Mouse (Mus musculus): ENCODE measurements at regions not wholly inside any gene's neighbourhood (a gene's known extent, or its start where the extent isn't known, plus 50 kb on each side); places are given as distances from the start of the nearest gene placed in this dataset.
"Not testable (repeated sequence)": the region's sequence is repeated elsewhere in the genome, so short reads cannot be mapped to it uniquely, and the experiment has no call there.

DNA sequence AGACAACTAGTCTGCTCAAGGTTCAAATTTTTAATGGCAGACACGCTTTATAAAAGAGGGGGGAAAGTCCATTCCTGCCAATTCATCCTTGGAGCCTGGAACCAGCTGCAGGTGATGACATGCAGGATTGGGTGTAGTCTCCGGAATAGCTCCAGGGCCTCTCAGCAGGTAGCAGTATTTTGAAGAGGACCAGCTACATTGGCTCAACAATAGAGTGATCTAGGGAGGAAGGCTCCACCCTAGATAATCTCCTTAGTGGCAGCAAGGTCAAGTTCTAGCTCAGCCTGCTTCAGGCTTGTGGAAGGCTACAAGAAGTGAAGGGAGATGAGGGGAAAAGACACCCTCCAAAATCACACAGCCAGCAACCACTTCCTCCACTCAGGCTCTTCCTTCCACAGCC is 1405.1 kb downstream of the 4930444P10Rik start:
- peaks cover 34% of the 10 kb centered on the region for H3K9me3 ChIP-seq (ENCODE audit: low read length)
- not testable (repeated sequence) for H3K36me3 ChIP-seq (ENCODE audit: insufficient read depth, low read length); H3K4me1 ChIP-seq (replicated peaks; ENCODE audit: low read depth, low read length); H3K27me3 ChIP-seq (ENCODE audit: insufficient read depth, low read length); H3K4me3 ChIP-seq (replicated peaks; ENCODE audit: low read length)

DNA sequence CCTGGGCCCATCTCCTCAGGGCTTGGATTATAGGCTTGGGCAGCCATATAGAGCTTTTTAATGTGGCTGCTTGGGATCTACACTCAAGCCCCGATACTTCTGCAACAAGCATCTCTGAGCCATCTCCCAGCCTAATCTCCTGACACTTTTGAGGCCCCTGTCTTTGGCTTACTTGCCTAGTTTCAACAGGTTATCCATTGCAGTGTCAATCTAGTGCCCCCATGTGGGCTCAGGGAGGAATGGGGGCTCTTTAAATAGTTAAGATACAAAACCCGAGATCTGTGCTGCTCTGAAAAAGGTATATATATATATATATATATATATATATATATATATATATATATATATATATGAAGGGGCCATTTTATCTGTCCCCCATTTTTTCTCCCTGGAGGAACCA is 1407.0 kb downstream of the 4930444P10Rik start:
- peaks cover 34% of the 10 kb centered on the region for H3K9me3 ChIP-seq (ENCODE audit: low read length)
- H3K36me3 ChIP-seq (ENCODE audit: insufficient read depth, low read length): 0 out of 2 replicates have a peak, but pooled peaks cover 6% of the 10 kb centered on the region
- H3K27me3 ChIP-seq (ENCODE audit: insufficient read depth, low read length): no peaks in the 10 kb centered on the region
- H3K4me1 ChIP-seq (replicated peaks; ENCODE audit: low read depth, low read length): no peaks in the 10 kb centered on the region
- no peak overlapping the region for H3K4me3 ChIP-seq (replicated peaks; ENCODE audit: low read length)
- TF ChIP-seq NANOG (IDR thresholded peaks at IDR 0.05; ENCODE audit: borderline replicate concordance, low read length): no peak
- TF ChIP-seq CTCF (conservative IDR thresholded peaks at IDR 0.05; ENCODE audit: low read length): 0 out of 2 replicates have a peak, but pooled peaks have one; percentile 16

DNA sequence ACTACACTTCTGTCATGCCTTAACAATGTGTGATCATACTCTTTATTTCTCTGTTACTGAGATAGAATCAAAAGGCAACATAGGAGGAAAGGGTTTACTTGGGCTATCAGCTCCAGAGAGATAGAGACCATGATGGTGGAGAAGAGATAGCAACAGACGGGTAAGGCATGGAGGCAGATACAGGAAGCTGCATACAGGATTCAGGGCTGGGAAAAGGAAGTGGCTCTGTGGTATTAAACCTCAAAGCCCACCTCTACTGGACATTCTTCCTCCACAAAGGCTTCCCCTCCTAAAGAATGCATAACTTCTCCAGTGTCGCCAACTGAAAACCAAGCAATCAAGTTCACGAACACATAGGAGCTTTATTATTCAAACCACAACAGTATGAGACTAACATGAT is 1412.7 kb downstream of the 4930444P10Rik start:
- no peaks in the 10 kb centered on the region for H3K27me3 ChIP-seq (ENCODE audit: insufficient read depth, low read length)
- H3K4me3 ChIP-seq (replicated peaks; ENCODE audit: low read length): no peak overlapping the region
- TF ChIP-seq NANOG (IDR thresholded peaks at IDR 0.05; ENCODE audit: borderline replicate concordance, low read length) (no peak), CTCF (conservative IDR thresholded peaks at IDR 0.05; ENCODE audit: low read length) (no peak), POU5F1 (IDR thresholded peaks at IDR 0.05; ENCODE audit: borderline replicate concordance, low read length) (no peak)
- H3K4me1 ChIP-seq (replicated peaks; ENCODE audit: low read depth, low read length): no peaks in the 10 kb centered on the region
- no peaks in the 10 kb centered on the region for H3K36me3 ChIP-seq (ENCODE audit: insufficient read depth, low read length)
- H3K9me3 ChIP-seq (ENCODE audit: low read length): no peaks in the 10 kb centered on the region

DNA sequence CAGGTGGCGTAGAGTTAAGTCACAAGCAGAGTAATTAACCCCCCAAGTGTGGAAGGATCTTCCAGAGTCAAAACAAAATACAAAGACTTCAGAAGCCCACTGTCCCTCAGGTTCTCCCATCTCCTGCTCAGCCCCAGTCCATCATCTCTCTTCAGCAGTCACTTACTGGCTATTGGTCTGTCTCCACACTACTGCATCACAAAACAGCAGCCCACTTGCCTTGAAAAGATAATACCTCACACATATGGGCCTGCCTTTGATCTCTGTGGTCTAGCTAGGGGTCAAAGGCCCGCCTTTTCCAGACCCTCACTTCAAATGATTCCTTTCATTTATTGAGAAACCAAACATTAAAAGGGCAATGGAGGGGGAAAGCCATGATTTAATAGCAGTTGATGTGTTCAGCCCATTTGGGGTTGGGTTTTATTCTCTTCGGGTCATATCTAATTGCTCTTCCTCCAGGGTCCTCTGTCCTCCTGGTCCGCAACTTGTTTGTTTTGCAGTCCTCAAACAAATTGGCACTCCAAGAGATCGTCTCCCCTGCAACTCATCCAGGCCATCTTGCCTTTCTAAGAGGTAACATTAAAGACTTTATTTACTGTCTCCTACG is 1420.6 kb downstream of the 4930444P10Rik start:
- Histone ChIP-seq H3K27me3 (ENCODE audit: insufficient read depth, low read length) (no peaks in the 10 kb centered on the region), H3K4me3 (replicated peaks; ENCODE audit: low read length) (no peak overlapping the region), H3K36me3 (ENCODE audit: insufficient read depth, low read length) (no peaks in the 10 kb centered on the region), H3K4me1 (replicated peaks; ENCODE audit: low read depth, low read length) (no peaks in the 10 kb centered on the region), H3K9me3 (ENCODE audit: low read length) (no peaks in the 10 kb centered on the region)
- TF ChIP-seq CTCF (conservative IDR thresholded peaks at IDR 0.05; ENCODE audit: low read length) (no peak), NANOG (IDR thresholded peaks at IDR 0.05; ENCODE audit: borderline replicate concordance, low read length) (no peak), POU5F1 (IDR thresholded peaks at IDR 0.05; ENCODE audit: borderline replicate concordance, low read length) (no peak)

- Histone ChIP-seq H3K9me3 (ENCODE audit: low read length) (no peaks in the 10 kb centered on the region), H3K36me3 (ENCODE audit: insufficient read depth, low read length) (no peaks in the 10 kb centered on the region), H3K4me3 (replicated peaks; ENCODE audit: low read length) (no peak overlapping the region), H3K4me1 (replicated peaks; ENCODE audit: low read depth, low read length) (no peaks in the 10 kb centered on the region), H3K27me3 (ENCODE audit: insufficient read depth, low read length) (no peaks in the 10 kb centered on the region)
- no peak for TF ChIP-seq NANOG (IDR thresholded peaks at IDR 0.05; ENCODE audit: borderline replicate concordance, low read length)
- TF ChIP-seq CTCF (conservative IDR thresholded peaks at IDR 0.05; ENCODE audit: low read length): no peak
- TF ChIP-seq POU5F1 (IDR thresholded peaks at IDR 0.05; ENCODE audit: borderline replicate concordance, low read length): no peak
These were observed 1430.3 kb downstream of the 4930444P10Rik start for GRCm38 (mm10) chr1:14662706-14663312.

DNA sequence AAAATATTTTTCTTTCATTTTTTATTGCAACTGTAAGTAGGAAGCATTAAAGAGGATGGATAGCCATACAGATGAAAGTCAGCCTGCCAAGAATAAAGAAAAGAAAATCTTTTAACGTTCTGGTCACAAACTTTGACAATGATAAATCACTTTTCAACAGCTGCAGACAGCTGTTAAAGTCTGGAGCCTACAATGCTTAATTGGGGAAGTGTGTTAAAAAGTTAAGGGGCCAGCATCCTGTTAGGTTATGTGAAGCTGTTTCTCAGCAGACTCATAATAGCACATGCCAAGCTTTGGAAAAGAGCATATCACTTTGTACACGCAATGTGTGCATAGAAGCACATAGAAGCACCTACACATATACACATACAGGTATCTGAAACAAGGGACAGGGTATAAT is 1431.3 kb downstream of the 4930444P10Rik start:
- no peaks in the 10 kb centered on the region for H3K36me3 ChIP-seq (ENCODE audit: insufficient read depth, low read length)
- H3K27me3 ChIP-seq (ENCODE audit: insufficient read depth, low read length): no peaks in the 10 kb centered on the region
- H3K9me3 ChIP-seq (ENCODE audit: low read length): no peaks in the 10 kb centered on the region
- TF ChIP-seq POU5F1 (IDR thresholded peaks at IDR 0.05; ENCODE audit: borderline replicate concordance, low read length): no peak
- no peak for TF ChIP-seq CTCF (conservative IDR thresholded peaks at IDR 0.05; ENCODE audit: low read length)
- TF ChIP-seq NANOG (IDR thresholded peaks at IDR 0.05; ENCODE audit: borderline replicate concordance, low read length): no peak
- H3K4me3 ChIP-seq (replicated peaks; ENCODE audit: low read length): no peak overlapping the region
- H3K4me1 ChIP-seq (replicated peaks; ENCODE audit: low read depth, low read length): no peaks in the 10 kb centered on the region

GRCm38 (mm10) chr1:14650346-14650745 is 1442.8 kb downstream of the 4930444P10Rik start:
- TF ChIP-seq NANOG (IDR thresholded peaks at IDR 0.05; ENCODE audit: borderline replicate concordance, low read length) (no peak), POU5F1 (IDR thresholded peaks at IDR 0.05; ENCODE audit: borderline replicate concordance, low read length) (no peak), CTCF (conservative IDR thresholded peaks at IDR 0.05; ENCODE audit: low read length) (no peak)
- Histone ChIP-seq H3K4me3 (replicated peaks; ENCODE audit: low read length) (no peak overlapping the region), H3K4me1 (replicated peaks; ENCODE audit: low read depth, low read length) (no peaks in the 10 kb centered on the region), H3K36me3 (ENCODE audit: insufficient read depth, low read length) (no peaks in the 10 kb centered on the region), H3K9me3 (ENCODE audit: low read length) (peaks cover 20% of the 10 kb centered on the region; the same call in 1 of the 2 replicates), H3K27me3 (ENCODE audit: insufficient read depth, low read length) (no peaks in the 10 kb centered on the region)

DNA sequence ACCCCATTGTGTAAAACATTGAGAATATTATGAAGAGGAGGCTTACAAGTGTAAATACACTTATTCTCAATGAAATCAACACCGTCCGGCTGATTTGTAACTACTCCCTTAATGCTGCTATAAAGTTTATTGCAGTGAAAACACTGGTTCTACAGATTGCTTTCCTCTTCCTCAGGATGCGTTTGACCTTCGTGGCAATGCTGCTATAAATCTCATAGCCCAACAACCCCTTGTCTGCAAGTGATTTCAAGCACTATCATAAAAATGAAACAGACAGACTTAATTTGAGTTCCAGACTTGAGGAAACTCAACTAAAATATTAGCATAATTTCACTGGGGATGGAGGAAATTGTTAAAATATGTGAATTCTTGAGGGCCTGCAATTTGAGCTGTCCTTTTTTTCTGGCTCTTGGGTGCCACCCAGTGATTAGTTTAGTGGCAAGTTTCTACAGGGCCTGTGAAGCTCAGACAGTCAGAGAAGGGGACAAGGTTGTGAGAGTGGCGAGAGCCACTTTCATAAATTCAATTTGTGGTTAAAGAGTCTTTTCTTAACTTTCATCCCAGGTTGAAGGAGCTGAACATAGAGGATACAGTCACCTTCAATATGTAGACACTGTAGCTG is 1457.4 kb downstream of the 4930444P10Rik start:
- H3K36me3 ChIP-seq (ENCODE audit: insufficient read depth, low read length): no peaks in the 10 kb centered on the region
- H3K4me1 ChIP-seq (replicated peaks; ENCODE audit: low read depth, low read length): no peaks in the 10 kb centered on the region
- TF ChIP-seq NANOG (IDR thresholded peaks at IDR 0.05; ENCODE audit: borderline replicate concordance, low read length) (no peak), POU5F1 (IDR thresholded peaks at IDR 0.05; ENCODE audit: borderline replicate concordance, low read length) (no peak), CTCF (conservative IDR thresholded peaks at IDR 0.05; ENCODE audit: low read length) (no peak)
- no peak overlapping the region for H3K4me3 ChIP-seq (replicated peaks; ENCODE audit: low read length)
- H3K9me3 ChIP-seq (ENCODE audit: low read length): no peaks in the 10 kb centered on the region
- H3K27me3 ChIP-seq (ENCODE audit: insufficient read depth, low read length): no peaks in the 10 kb centered on the region
